Mouse (Mus musculus) CD4-positive, CD25-positive, alpha-beta regulatory T cell, adult 2 months (primary cell): ENCODE measurements at regions not wholly inside any gene's neighbourhood (a gene's known extent, or its start where the extent isn't known, plus 50 kb on each side); places are given as distances from the start of the nearest gene placed in this dataset.
A peak's percentile ranks its signal among the peaks of the same experiment; 100 is the strongest.

Experiments
- DNase-seq: peaks from one replicate; pipeline ENCODE4 v3.0.0-alpha.2; 2012; ENCODE audit warnings: low read depth, low spot score

DNA sequence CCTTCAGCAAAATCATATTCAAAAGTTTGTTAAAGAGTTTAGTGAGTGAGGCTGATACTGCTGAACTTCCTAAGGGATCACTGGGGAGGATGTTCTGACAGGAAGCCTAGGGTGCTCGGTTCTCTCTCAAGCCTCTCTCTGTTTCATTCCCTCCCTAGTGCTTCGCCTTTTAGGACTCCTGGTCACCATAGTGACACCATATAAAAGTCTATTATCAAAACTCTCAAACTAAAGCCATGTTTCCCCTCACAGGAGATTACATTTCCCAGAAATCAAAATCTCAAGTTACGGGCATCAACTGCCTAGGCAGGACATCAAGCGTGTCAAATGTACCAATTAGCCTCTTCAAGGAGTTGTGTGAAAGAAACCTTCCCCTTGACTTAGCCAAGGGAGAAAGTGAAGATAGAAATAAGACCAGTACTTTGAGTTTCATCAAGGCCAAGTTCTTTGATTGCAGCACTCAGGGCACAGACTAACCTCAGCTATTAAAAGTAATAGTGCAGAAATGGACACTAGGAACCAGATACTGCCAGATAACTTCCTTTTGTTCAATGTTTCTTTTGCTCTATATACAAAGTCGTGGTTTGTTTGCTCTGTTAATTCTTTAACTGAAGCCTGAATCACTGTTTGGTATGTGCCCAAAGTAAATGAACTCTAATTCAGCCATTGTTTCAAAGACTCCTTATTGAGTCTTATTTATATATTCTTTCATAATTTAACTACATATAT is 752.6 kb downstream of the Jrkl start:
- no peak for DNase-seq

DNA sequence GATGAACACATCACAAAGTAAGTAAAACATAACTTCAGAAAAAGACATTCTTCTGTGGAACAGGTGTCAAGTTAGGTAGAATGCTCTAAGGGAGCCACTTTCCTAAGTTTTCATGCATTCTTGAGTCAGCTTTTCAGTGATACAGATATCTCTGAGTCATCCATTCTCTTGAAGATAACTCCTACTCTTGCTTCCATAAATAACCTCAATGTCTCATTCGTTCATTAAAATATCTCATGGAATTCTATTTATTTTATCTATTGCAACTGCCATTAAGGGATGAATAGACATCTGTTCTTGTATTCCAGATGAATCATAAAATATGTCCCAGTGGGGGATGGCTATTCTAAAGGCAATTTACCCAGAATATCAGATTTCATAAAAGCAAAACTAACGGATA is 787.8 kb downstream of the Jrkl start:
- no peak for DNase-seq

DNA sequence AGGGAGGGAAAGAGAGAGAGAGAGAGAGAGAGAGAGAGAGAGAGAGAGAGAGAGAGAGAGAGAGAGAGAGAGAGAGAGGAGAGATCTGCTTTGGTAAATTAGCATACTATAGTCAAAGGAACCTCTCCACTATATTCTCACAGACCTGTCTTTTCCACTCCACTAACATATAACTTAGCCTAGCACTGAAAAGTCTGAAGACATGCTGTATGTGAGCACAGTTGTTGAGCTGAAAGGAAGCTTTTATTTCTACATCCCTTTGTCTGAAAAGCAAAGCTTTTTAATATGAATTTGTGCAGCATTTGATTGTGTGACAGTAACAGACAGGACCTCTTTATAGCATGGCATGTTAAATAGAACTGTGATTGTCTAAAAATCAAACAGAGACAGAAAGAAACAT is 788.9 kb downstream of the Jrkl start:
- DNase-seq = no peak

DNA sequence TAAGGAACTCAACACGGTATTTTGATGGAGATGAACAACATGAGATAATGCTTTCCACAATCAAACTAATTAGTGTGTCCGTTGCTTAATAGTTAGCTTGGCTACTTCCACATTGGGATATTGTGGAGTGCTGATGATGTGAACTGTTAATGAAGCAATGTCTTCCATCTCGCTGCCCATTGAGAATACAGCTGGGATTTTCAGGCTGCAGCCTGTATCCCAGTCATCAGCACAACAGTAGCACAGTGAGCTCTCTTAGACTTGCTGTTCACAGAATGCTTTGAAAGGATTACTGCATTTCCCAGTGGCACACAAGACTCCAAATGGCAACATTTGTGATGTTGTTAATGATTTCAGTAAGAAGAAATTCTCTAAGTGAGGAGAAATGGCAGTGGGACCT is 811.5 kb downstream of the Jrkl start:
- DNase-seq = no peak

DNA sequence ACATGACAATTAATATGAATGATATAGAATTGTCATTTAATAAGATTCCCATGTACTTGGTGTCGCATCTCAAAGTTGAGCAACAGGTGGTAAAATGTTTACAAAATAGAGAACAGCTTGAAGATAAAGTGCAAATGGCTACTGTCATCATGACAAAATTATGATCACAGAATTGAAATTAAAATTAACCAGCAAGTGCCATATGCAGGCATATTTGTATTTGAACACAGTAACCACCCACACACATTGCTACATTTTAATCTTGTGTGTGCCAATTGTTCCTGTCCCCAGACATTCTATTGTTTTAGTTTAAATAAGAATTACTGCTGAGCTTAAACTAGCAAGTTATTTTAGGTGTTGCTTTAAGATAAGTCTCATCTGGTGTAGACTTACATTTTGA is 823.7 kb downstream of the Jrkl start:
- no peak for DNase-seq

DNA sequence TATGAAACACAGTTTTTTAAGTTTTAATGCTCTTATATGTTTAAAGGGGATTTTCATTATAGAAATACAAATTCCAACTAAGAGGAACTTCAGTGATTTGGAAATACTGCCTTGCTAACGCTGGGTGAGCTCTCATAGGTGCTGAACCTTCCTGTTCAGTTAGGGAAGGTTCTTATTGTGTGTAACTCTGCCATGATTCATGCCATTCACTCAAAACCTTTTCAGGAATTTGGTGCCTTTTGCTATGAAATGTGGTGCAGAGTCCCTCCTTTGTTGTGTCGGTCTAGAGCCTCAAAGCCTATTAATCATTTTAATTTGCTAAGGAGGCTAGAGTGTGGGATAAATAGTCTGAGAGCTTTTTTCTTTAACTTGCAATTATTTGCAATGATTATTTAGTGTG is 837.1 kb downstream of the Jrkl start:
- DNase-seq = no peak

DNA sequence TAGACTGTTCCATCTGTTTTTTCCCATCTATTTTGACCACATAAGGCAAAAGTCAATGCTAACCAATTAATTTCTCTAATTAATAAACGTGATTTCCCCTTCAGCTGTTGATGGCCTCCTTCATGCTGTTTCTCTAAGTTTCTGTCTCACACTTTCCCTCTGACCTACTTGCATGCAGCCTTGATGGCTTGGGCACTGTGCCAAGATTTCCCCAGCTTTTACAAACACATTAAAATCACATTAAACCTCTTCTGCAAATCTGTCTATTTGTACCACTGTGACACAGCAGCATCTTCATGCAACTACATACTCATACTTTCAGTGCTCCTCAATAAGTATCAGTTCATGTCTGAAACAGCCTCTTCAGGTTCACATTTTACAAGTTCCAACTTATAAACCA is 841.4 kb downstream of the Jrkl start:
- no peak for DNase-seq

DNA sequence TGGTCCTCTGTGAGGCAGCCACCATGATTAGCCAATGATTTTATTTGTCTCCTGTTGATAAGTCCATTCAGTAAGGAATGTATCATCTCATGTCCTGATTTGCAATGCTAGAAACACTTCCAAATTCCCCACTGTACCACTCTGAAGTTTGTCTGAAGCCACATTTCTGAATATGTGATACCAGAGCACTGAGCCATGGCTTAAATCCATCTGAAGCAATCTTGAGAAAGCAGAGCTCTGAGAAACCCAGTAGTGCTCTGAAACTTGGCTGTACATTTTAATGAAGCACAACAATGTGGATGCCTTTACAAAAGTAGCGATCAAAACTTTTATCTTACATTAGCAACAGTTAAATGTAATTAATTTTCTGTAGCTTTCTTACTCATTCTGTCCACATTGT is 850.0 kb downstream of the Jrkl start:
- DNase-seq = no peak

DNA sequence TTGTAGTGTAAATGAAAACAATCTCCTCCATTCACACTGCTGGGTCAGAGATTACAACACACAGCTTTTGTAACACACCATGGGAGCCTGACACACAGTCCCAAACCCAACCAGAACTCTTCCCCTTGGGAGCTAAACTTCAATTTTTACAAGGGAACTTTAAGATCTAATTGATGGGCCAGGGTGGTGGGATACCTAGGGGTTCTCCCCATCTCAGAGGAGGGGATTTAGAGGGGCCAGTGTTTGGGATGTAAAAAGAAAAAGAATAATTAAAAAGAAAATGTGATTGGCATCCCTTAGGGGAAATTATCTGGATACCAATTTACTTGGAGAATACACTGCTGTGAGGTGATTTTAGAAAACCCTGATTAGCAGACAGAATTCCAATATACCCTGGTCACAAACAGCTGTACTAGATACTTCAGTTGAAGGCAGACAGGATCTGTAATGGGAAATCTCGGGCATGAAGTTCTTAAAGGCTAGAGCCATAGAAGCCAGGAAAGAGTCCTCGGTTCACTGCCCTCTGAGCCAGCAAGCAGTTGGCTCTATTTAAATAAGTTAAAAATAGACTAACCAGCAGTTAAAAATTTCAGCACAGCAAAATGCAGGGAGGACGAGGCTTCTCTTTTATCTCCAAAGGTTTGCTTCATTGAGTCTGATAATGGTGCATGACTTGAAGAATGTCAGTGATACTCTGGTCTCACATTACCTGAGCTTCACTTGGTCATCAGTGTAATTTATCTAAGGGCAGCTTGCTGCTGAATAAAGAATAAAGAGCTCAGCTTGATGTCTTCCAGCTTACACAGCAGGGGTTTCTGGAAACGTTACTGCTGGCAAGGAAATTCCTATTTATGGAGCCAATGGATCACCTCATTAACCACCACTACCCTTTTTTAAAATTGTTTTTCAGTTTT is 864.6 kb downstream of the Jrkl start:
- no peak for DNase-seq

DNA sequence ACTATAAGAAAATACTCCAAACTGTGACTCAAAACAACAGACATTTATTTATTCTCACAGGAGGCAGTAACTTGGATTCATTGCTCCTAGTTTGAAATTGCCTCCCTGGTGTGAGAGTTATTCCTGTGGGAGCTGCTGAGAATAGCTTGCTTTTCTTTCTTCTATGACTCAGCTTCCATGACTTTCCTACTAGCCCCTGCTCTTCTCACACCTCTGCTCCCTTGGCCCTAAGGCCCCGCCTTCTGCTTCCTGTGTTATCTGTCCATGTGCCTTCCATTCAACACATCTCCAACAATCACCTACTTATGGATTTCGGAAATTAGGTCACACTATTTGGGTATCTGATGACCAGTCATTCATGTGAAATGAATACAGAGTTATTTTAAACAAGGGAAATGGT is 865.6 kb downstream of the Jrkl start:
- DNase-seq = no peak

DNA sequence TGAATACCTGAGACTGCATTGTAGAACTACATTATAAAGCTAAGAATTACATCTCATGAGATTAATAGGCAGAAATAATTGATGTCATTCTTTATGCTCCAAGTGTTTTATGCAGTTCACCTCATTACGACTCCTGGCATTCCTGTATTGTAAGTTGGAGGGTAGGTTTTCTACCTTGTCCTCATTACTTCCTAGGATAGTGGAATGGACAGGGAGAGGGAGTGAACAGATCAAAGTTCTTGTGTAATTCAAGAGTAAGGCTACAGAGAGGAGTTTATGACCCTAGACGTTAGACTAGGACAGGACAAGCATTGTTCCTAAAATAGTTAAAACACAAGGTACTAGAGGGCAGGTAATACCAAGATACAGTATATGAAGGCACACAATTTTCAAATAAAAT is 901.3 kb downstream of the Jrkl start:
- no peak for DNase-seq

DNA sequence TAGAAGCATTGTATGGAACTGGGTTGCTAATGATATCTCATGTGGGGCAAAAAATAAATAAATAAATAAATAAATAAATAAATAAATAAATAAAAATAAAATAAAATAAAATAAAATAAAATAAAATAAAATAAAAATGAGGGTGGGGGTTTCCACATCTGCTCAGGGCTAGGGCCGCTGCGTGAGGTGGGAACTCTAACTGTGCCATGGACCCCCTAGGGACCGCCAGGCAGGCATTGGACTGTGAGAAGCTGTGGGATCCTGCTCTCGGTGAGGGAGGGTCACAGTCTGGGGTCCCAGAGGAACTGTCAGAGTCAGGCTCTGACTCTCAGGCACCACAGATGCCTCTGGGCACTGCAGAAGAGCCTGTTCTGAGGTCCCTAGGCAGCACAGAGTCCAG is 904.2 kb downstream of the Jrkl start:
- DNase-seq = no peak

DNA sequence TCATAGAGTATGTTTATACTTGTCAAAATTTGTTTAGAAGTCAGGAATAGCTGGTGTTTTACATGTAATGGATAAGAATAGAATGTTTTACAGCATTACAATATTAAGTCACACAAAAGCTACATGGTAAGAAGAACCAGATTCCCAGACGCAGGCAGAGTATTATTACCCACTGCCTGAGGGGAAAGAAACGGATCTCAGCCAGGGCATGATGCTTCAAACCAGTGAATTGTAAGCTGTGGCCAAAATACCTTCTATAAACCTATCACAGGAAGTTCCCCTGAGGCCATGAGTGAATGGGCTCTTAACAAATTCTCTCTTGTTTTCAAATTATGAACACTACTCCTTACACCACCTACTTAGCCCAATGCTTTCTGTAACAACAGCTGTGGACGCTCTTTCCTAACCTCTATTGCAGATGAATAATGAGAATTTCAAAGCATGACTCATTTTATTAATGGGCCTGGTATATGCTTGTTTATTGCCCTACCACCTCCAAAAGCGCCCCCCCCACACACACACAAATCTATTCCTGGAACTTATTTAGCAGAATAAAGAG is 932.0 kb downstream of the Jrkl start:
- no peak for DNase-seq

DNA sequence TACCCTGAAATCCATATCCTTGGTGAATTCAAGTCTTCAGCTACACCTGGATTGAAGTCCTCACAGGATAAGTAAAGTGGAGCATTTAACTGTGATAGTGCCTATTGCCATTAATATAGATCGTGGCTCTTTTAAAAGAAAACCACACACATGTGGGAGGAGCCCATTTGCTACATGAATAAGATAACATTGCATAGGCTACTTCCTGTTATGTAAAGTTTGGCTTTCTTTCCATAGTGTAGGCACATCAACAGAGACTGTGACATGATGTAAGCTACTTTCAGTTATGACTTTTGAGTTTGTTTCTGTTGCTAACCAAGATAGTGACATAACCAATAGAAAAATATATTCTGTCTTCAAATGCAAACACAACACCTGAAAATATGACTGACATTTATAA is 932.6 kb downstream of the Jrkl start:
- peak; percentile 15 for DNase-seq
